Mouse (Mus musculus) left cerebral cortex, postnatal 4 days (tissue): ENCODE data around the gene Cep95. TPM values are rescaled to one million over a fixed set of nuclear protein-coding genes. Genes with fewer than 3 reads are reported as not detected.
A peak's percentile ranks its signal among the peaks of the same experiment; 100 is the strongest.
"Not testable (repeated sequence)": the region's sequence is repeated elsewhere in the genome, so short reads cannot be mapped to it uniquely, and the experiment has no call there.

ENCODE experiments used
- DNase-seq: peaks from one replicate; pipeline ENCODE4 v3.0.0-alpha.2; 2022
- intact Hi-C: fragments of 180-260 bp; cut with DNase I; formaldehyde crosslinking; loops from one replicate; pipeline ENCODE4 v1.15.1; 2025
- total RNA-seq, 2 experiments: library from RNA; stranded (reverse); gene quantifications; 2 replicates each; pipeline ENCODE4 v1.2.3; 2021

Cep95 gene
- total RNA-seq: 10 to 100 TPM; 14.6 to 19.6 TPM

GRCm38 (mm10) chr11:106788775-106789459 lies at the start of gene Cep95, which contains the start of gene Ddx5:
TSS of gene Cep95 (plus strand) at chr11:106789252.
TSS of gene Ddx5 (minus strand) at chr11:106789185.
- peak; percentile 98 for DNase-seq
- intact Hi-C loops: no loop called here

- intact Hi-C loops: loop anchor here (5.0 to 10.0 kb wide), 2 partner anchors 236 to 323 kb away; no protein-coding TSS in a partner anchor
- not testable (repeated sequence) for DNase-seq
Measured at GRCm38 (mm10) chr11:106740724-106741123, 48.3 kb upstream of the Cep95 start.

GRCm38 (mm10) chr11:106741232-106741631 lies 47.8 kb upstream of the Cep95 start:
- DNase-seq: peak; percentile 59
- intact Hi-C loops: loop anchor here (5.0 to 10.0 kb wide), 2 partner anchors 236 to 324 kb away; no protein-coding TSS in a partner anchor

DNA sequence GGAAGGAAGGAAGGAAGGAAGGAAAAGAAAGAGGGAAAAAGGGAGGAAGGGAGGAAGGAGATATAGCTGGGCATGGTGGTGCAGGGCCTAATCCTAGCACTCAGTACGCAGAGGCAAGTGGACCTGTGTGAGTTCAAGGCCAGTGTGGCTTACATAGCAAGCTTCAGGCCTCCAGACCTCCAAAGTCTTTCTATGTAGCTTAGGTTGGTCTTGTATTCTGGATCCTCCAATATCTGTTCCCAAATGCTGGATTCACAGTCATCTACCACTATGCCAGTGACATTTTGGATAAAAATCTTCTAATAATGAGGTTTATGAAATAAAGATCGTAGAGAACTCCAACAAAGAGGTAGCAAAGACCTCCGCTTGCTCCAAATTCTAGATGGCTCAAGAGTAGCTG lies 47.2 kb upstream of the Cep95 start:
- intact Hi-C loops: loop anchor here (2.0 to 10.0 kb wide), 3 partner anchors 93 to 325 kb away; no protein-coding TSS in a partner anchor

GRCm38 (mm10) chr11:106742388-106742841 lies 46.6 kb upstream of the Cep95 start:
- no peak for DNase-seq
- intact Hi-C loops: loop anchor here (2.0 to 10.0 kb wide), 3 partner anchors 94 to 325 kb away; no protein-coding TSS in a partner anchor

More for the DNA sequence above, 47.2 kb upstream of the Cep95 start:
- DNase-seq: no peak

DNA sequence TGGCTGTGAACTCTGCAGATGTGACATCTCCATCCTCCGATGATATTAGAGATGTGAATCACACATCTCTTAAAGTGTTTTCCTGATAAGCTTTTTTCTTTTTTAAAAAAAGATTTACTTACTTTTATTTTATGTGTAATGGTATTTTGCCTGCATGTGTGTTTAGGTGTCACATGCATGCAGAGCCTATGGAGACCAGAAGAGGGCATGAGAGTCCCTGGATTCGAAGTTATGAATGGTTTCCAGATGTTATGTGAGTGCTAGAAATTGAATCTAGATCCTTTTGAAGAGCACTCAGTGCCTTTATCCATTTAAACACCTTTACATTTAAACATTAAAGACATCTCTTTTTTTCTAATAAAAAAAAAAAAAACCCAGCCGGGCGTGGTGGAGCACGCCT lies 44.1 kb upstream of the Cep95 start:
- intact Hi-C loops: loop anchor here (5.0 to 10.0 kb wide), 2 partner anchors 240 to 328 kb away; no protein-coding TSS in a partner anchor
- DNase-seq: no peak

- not testable (repeated sequence) for DNase-seq
- intact Hi-C loops: loop anchor here (10.0 kb wide), 1 partner anchor 245 kb away; no protein-coding TSS in a partner anchor
Measured at GRCm38 (mm10) chr11:106749557-106750120, 39.4 kb upstream of the Cep95 start.

DNA sequence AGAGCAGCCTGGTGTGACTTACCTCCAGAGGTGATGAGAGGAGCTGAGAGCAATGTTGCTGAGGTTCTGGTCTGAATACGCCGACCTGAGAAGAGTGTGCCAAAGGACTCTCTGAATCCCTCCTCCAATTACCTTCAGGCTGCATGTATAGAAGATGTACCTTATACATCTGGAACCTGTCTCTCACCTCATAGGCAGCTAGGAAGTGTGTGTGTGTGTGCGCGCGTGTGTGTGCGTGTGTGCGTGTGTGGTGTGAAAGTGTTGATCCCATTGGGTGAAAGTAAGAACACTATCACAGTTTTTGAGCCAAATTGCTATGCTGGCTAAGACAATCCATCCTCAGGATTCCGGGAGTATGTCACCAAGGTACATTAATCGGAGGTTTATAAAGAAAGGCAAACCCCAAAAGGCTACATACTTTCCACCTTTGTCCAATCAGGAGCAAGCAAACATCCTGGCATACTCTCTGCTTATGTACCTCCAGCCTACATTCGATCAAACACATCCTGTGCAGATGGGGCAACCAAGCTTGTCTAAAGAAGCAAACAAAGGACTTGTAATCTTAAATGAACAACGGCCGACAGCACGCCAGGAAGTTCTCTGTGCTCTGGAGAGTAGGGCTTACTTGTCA lies 38.8 kb upstream of the Cep95 start, which contains the start of gene Pecam1:
TSS of gene Pecam1 (minus strand) at position 508 of the 631 bp plus-strand sequence.
- no peak for DNase-seq
- intact Hi-C loops: no loop called here

- intact Hi-C loops: no loop called here
- no peak for DNase-seq
Measured at GRCm38 (mm10) chr11:106751039-106752018, 37.7 kb upstream of the Cep95 start, which contains the start of gene Milr1. TSS of gene Milr1 (plus strand) at chr11:106751226.

DNA sequence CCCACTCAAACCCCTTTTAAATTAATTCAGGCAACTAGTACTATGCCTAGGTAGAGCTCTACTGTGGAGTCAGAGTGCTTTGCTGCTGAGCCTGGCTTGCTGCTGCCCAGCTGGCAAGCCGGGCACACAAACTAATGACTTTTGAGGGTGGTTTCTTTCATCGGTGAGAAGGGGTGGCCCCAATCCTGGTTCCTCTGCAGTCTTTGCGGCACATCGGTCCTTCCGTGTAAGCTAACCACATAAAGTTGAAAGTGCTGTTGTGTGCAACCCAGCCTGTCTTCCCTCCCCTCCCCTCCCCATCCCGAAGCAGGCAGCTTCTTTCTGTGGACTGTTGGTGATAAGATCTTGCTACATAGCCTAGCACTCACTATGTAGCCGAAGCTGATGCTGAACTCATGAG lies 36.9 kb upstream of the Cep95 start:
- no peak for DNase-seq
- intact Hi-C loops: no loop called here

DNA sequence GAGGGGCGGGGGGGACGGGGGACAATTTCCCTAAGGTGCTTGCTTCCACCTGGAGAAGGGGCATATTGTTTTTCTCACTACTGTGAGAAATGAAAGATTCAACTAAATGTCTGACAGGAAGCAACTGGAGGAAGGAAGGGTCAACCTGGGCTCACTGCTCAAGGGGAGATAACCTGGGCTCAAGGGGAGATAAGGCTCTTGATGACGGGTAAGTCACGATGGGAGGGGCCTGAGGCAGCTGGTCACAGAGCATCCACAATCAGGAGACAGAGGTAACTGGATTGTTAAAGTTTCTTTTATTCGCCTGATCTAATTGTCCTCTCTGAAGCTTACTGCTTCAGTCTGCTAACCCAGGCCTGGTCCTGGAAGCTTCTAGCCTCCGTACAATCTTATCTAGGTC lies 35.7 kb upstream of the Cep95 start:
- no peak for DNase-seq
- intact Hi-C loops: no loop called here

DNA sequence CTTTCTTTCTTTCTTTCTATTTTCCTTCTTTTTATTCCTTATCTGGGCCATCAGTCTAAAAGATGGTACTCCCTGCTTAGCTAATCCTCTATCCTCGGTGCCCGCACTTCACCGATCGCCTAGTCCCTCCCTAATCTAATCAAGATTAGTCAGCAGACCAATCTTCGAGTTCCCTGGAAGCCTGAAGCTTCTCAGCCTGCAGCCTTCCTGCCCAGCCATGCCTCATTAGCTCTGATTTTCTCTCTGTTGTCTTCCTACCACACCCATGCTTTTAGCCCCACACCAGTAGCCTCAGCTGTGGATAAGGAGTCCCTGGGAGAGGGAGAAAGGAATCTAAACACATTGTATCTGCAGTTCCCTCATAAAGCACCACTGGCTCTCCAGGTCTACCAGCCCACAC lies 33.5 kb upstream of the Cep95 start:
- DNase-seq: no peak
- intact Hi-C loops: no loop called here

DNA sequence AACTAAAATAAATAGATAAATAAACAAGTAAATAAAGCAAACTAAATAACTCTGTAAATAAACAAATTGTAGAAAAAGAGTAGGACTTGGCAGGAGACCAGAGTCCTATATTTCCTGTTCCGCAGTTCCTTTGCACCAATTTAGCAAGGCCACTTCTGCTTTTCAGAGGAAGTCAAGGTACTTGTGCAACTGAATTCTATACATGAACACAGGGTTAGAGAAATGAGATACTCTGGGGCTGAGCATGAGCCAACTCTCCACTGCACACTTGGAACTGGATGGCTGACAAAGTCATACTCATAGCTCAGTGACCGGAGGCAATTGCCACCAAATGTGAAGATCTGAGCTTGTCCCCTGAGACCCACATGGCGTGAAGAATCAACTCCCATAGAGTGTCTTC lies 30.0 kb upstream of the Cep95 start:
- intact Hi-C loops: no loop called here
- no peak for DNase-seq

GRCm38 (mm10) chr11:106760511-106760910 lies 28.5 kb upstream of the Cep95 start:
- intact Hi-C loops: no loop called here
- DNase-seq: peak; percentile 39

DNA sequence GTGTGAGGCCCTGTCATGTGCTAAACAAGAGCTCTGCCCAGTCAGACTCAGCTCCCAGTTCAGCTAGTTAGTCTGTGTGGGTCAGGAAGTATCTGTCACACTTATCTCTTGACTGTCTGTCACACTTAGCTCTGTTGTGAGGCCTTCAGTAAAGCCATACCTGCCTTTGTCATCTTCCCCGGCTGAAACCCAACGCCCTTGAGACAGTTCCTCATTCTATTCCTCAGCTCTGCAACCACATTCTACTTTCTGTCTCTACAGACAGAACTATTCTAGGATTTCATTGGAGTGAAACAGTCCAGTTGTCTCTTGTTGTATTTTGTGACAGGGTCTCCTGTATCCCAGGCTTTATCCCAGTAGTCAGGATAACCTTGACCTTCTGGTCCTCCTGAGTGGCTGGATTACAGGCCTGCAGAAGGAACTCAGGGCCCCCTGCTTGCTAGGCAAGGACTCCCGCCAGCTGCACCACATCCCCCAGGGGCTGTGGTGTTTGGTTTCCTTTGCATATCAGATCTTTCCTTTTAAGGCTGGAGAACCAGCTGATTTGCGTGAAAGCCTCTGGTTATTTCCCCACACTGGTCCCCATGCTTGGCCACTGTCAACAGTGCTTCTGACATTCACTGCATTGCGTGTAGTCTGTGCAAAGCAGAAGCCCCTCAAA lies 26.8 kb upstream of the Cep95 start:
- DNase-seq: no peak
- intact Hi-C loops: no loop called here

GRCm38 (mm10) chr11:106762800-106763185 lies 26.3 kb upstream of the Cep95 start:
- intact Hi-C loops: no loop called here
- no peak for DNase-seq

DNA sequence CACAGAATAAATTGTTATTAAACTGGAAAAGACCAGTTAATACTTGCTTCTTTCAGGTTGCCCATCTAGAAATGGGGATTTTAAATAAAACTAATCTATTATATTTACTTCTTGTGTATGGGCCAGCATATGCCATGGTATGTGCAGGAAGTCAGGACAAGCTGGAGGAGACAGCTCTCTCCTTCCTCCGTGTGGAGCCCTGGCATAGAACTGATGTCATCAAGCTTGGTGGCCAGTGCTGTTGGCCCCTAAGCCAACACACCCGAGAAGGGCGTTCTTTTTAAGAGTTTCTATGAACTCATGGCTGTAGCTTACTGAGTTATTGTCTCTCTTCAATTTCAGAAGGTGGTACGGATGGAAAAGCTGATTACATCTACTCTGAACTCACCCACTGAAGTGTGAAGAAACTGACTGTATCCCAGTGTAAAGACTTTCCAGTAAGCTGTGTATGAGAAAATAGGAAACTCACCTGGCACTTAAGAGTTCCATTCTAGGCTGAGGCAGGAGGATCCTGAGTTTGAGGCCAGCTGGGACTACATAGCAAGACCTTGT lies 22.4 kb upstream of the Cep95 start:
- no peak for DNase-seq
- intact Hi-C loops: no loop called here

DNA sequence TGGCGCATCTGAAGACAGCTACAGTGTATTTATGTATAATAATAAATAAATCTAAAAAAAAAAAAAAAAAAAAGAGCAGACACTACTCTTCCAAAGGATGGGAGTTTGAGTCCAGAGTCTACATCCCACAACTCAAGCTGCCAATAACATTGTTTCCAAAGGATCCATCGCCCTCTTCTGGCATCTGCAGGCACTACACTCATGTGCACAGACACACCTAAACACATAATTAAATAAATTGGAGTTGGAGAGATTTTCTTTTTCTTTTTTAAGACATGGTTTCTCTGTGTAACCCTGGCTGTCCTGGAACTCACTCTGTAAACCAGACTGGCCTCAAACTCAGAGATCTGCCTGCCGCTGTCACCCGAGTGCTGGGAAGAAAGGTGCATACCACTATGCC lies 21.5 kb upstream of the Cep95 start:
- no peak for DNase-seq
- intact Hi-C loops: no loop called here
